Mouse (Mus musculus) hindbrain, embryonic 11.5 days (tissue): ENCODE results near the gene Ddc. TPM values are rescaled to one million over a fixed set of nuclear protein-coding genes. Genes with fewer than 3 reads are reported as not detected.

Source experiments
- ATAC-seq: fragments of 200-750 bp; cut with Nextera tagmentation; 2 replicates; pipeline ENCODE4 v1.8.0; 2017; ENCODE audit warnings: mild to moderate bottlenecking, moderate TSS enrichment, moderate library complexity; ENCODE audit not compliant: low FRiP score
- DNase-seq: peaks from one replicate; pipeline ENCODE4 v3.0.0-alpha.2; 2015; ENCODE audit warnings: low spot score
- H3K27ac ChIP-seq: fragments of 300-500 bp; sonication (generic); 2 replicates; pipeline ENCODE4 v1.5.1; 2014; ENCODE audit warnings: mild to moderate bottlenecking, low read depth, low read length
- H3K27me3 ChIP-seq: fragments of 300-500 bp; sonication (generic); 2 replicates; pipeline ENCODE4 v1.6.1; 2014; ENCODE audit warnings: mild to moderate bottlenecking, low read length, moderate library complexity, mixed read lengths; ENCODE audit not compliant: control insufficient read depth, insufficient read depth
- H3K36me3 ChIP-seq: fragments of 300-500 bp; sonication (generic); 2 replicates; pipeline ENCODE4 v1.6.1; 2014; ENCODE audit warnings: mild to moderate bottlenecking, low read length, moderate library complexity, mixed read lengths; ENCODE audit not compliant: control insufficient read depth, insufficient read depth
- H3K4me1 ChIP-seq: fragments of 300-500 bp; sonication (generic); replicated peaks from 2 replicates; pipeline ENCODE4 v1.6.1; 2014; ENCODE audit warnings: low read length, mixed read lengths; ENCODE audit not compliant: control insufficient read depth, insufficient read depth
- H3K4me2 ChIP-seq: fragments of 300-500 bp; sonication (generic); replicated peaks from 2 replicates; pipeline ENCODE4 v1.6.1; 2014; ENCODE audit warnings: mild to moderate bottlenecking, low read depth, low read length
- H3K4me3 ChIP-seq: fragments of 300-500 bp; sonication (generic); 2 replicates; pipeline ENCODE4 v1.5.1; 2014; ENCODE audit warnings: low read depth, low read length
- H3K9ac ChIP-seq: fragments of 300-500 bp; sonication (generic); 2 replicates; pipeline ENCODE4 v1.6.1; 2014; ENCODE audit warnings: low read depth, low read length
- H3K9me3 ChIP-seq: fragments of 300-500 bp; sonication (generic); 2 replicates; pipeline ENCODE4 v1.6.1; 2016; ENCODE audit warnings: low read length; ENCODE audit not compliant: control insufficient read depth
- WGBS: fragments of 180-500 bp; shearing (Covaris S2); extraction: QIAGEN DNeasy Blood & Tissue Kit; methylation state at CpG from one replicate; pipeline ENCODE4 v1.1.7; 2014; 5-methylcytosine and 5-hydroxymethylcytosine counted together
- polyA plus RNA-seq: library from polyadenylated mRNA; unstranded; fragments of >200 nt; fragmentation: Nextera tagmentation; extraction: Ambion mirVana; gene quantifications from 2 replicates; pipeline ENCODE4 v1.2.1, GENCODE M21; 2014

The Ddc gene
- polyA plus RNA-seq, 1 experiment from 2014 or later: 14.3 TPM

DNA sequence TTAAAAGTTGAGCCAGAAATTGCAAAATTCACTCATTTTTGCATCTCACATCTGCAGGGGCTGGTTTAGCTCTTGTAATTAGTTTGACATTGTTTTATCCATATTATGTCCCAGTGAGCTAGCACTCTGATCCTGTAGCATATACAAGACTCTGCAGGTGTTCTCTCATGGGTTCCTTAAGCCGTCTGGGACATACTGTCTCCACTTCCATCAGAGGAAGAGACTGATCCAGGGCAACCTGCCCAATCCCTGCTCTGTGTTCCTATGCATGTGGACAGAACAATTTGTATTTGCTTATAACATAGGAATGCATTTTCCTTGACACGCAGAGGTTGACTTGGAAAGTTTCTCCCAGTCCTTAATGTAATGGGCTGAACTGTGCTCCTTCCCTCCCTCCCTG lies 32.8 kb downstream of the Ddc start:
- no peak overlapping the region for H3K4me2 ChIP-seq
- no peak overlapping the region for H3K27ac ChIP-seq
- DNase-seq: no peak
- WGBS: 74% methylated on average over 2 of the region's 2 CpGs
- no peaks in the 10 kb centered on the region; the same call in 1 of the 2 replicates for H3K4me1 ChIP-seq
- no peaks in the 10 kb centered on the region for H3K36me3 ChIP-seq
- no peaks in the 10 kb centered on the region for H3K27me3 ChIP-seq
- H3K9me3 ChIP-seq: no peaks in the 10 kb centered on the region
- H3K9ac ChIP-seq: no peak overlapping the region
- no peak for ATAC-seq
- H3K4me3 ChIP-seq: no peak overlapping the region

DNA sequence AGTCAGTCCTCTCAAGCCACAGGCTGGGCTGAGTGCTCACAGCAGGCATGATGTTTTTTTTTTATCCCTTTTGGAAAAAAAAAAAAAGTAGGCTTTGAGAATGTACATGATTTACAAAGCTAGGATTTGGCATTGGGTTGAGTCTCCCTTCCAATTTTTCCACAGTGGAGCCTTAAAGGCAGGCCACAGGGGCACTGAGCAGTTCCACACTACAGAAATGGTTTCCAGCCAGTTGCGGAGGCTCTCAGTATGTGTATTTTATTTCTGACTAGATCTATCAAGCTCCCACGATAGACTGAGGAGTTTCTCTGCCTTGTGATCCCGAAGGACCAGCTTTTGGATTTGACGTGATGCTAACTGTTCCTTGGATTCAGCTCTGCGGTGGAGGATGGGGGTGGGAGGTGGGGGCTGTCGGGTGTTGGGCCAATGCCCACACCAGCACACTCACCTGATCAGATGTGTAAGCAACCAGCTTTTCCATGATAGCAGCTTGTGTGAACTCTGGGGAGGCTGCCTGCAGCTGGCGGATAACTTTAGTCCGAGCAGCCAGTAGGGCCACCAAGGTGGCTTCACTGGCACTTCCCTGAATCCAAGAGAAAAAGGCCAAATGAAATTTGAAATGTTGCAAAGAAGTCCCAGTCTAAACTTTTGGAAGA lies 33.4 kb downstream of the Ddc start:
- Histone ChIP-seq H3K4me1 (no peaks in the 10 kb centered on the region; the same call in 1 of the 2 replicates), H3K36me3 (no peaks in the 10 kb centered on the region), H3K27ac (no peak overlapping the region), H3K27me3 (no peaks in the 10 kb centered on the region), H3K9me3 (no peaks in the 10 kb centered on the region), H3K4me2 (no peak overlapping the region), H3K9ac (no peak overlapping the region), H3K4me3 (no peak overlapping the region)
- 73% methylated on average over 8 of the region's 8 CpGs for WGBS
- DNase-seq (no peak), ATAC-seq (no peak)

DNA sequence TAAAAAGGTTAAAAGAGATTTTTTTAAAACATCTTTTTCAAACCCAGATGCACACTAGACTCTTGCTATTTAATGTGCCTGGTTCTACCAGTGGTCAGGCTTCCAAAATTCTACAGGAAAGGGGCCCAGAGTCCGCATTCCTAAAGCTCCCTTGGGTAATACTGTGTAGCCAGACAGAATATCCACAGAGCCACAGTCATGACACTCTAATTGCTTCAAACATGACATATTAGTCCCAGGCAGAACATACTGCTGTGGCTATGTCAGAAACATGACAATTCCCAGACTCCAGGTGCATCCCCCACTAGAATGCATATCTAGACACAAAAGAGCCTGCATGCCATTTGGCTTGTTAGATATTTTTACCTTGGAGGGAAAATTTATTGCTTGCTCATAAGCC lies 35.4 kb downstream of the Ddc start:
- Histone ChIP-seq H3K27me3 (no peaks in the 10 kb centered on the region), H3K9ac (no peak overlapping the region), H3K4me3 (no peak overlapping the region), H3K36me3 (no peaks in the 10 kb centered on the region), H3K4me2 (no peak overlapping the region), H3K27ac (no peak overlapping the region), H3K4me1 (no peaks in the 10 kb centered on the region), H3K9me3 (no peaks in the 10 kb centered on the region)
- WGBS: 79% methylated on average over 1 of the region's 1 CpGs
- ATAC-seq (no peak), DNase-seq (no peak)

DNA sequence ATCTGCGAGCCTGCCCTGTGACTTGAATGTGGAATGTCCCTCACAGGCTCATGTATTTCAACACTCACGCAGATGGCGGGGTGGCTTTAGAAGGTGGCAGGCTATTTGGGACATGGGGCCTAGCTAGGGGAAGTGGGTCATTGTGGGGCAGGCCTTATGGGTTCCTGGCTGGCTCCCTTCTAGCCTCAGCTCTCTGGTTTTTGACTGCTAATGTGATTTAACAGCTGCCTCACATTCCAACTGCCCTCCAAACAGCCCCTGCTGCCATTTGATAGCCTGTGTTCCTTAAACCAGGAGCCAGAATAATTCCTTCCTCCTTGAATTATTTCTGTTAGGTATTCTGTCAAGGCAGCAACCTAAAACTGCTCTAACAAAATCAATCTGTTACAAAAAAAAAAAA lies 41.0 kb downstream of the Ddc start:
- Histone ChIP-seq H3K27me3 (no peaks in the 10 kb centered on the region), H3K4me2 (no peak overlapping the region), H3K4me3 (no peak overlapping the region), H3K36me3 (no peaks in the 10 kb centered on the region), H3K27ac (no peak overlapping the region), H3K9me3 (no peaks in the 10 kb centered on the region), H3K9ac (no peak overlapping the region), H3K4me1 (peaks cover 7% of the 10 kb centered on the region; the same call in 1 of the 2 replicates)
- ATAC-seq: no peak
- no peak for DNase-seq
- WGBS: 85% methylated on average over 3 of the region's 3 CpGs

DNA sequence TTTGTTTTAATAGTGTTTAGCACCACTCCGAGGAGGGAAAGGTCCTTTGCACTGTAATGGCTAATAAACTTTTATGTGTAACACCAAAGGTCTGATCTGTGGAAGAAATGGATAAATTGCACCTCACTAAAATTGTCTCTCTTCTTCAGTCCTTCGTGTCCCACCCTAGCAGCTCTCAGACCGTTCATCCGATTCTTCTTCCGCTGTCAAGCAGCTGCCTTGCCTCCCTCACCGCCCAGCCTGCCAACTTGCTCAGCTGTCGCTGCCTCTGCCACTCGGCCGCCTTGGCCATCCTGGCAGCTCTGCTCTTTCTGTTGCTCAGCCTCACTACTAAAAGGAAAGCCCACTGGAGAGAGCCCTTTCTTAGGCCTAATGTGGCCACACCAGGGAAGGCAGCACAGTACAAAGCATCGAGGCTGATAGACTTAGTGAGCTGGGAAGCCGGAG lies 42.2 kb downstream of the Ddc start:
- ATAC-seq: no peak
- Histone ChIP-seq H3K4me2 (no peak overlapping the region), H3K9ac (peak overlapping the region; percentile 27; the same call in 1 of the 2 replicates), H3K36me3 (no peaks in the 10 kb centered on the region), H3K27ac (peak overlapping the region; percentile 72), H3K4me3 (no peak overlapping the region), H3K27me3 (no peaks in the 10 kb centered on the region), H3K9me3 (no peaks in the 10 kb centered on the region), H3K4me1 (peaks cover 7% of the 10 kb centered on the region; the same call in 1 of the 2 replicates)
- DNase-seq: no peak
- WGBS: 39% methylated on average over 11 of the region's 11 CpGs

DNA sequence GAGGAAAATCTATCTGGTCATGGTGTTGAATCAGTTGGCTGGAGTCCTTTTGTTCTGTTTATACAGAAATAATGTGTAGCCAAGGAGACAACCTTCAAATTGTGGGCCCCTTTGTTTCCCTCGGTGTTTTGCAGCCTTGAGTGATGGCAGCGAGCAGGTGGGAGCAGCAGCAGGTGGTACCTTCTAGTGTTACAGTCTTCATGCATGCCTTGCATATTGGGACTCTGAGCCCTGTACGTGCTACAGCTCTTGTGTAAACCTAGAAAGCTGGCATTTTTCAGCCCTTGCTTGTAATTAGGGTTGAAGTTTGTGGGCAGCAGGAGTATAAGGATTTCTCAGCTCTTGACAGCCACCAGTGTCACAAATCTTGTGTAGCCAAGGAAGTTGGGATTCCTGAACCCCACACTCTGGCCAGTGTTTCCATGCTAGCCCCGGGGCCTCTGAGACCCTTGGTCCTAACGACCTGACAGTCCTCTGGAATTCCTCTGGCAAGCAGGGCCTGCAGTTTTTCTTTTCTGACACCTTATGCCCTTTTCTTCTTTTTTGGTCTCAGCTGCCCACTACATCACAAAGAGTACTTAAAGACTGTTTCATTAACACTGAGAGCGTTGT lies 42.8 kb downstream of the Ddc start:
- H3K9me3 ChIP-seq: no peaks in the 10 kb centered on the region
- H3K9ac ChIP-seq: no peak overlapping the region
- H3K36me3 ChIP-seq: no peaks in the 10 kb centered on the region
- DNase-seq (peak; percentile 66), ATAC-seq (peak; percentile 79)
- H3K4me3 ChIP-seq: no peak overlapping the region
- 22% methylated on average over 6 of the region's 6 CpGs for WGBS
- H3K27me3 ChIP-seq: no peaks in the 10 kb centered on the region
- H3K27ac ChIP-seq: peak overlapping the region; percentile 72
- H3K4me2 ChIP-seq: no peak overlapping the region
- H3K4me1 ChIP-seq: peaks cover 11% of the 10 kb centered on the region; the same call in 1 of the 2 replicates

DNA sequence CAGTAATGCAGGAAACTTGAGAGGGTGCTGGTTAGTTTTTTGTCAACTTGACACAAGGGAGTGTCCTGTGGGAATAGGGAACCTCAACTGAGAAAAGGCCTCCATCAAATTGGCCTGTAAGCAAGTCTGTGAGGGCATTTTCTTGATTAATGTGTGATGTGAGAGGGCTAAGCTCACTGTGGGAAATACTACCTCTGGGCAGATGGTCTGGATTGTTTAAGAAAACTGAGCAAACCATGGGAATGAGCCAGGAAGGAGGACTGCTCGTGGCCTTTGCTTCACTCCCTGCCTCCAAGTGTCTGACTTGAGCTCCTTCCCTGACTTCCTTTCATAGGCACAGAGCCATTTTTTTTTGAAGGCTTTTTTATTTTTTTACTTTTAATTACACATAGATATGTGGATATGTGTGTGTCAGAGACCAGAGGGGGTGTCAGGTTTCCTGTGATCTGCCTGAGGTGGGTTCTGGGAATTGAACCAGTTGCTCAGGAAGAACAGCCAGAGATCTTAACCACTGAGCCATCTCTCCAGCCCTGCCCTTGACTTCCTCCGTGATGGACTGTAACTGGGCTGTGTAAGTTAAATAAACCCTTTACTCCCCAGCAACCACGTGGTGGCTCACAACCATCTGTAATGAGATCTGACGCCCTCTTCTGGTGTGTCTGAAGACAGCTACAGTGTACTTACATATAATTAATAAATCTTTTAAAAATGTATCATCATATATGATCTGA lies 44.0 kb downstream of the Ddc start:
- H3K4me2 ChIP-seq: no peak overlapping the region
- DNase-seq (no peak), ATAC-seq (no peak)
- H3K4me3 ChIP-seq: no peak overlapping the region
- no peaks in the 10 kb centered on the region for H3K27me3 ChIP-seq
- no peaks in the 10 kb centered on the region for H3K9me3 ChIP-seq
- peaks cover 11% of the 10 kb centered on the region; the same call in 1 of the 2 replicates for H3K4me1 ChIP-seq
- H3K9ac ChIP-seq: no peak overlapping the region
- H3K36me3 ChIP-seq: no peaks in the 10 kb centered on the region
- 58% methylated on average over 4 of the region's 4 CpGs for WGBS
- H3K27ac ChIP-seq: no peak overlapping the region

DNA sequence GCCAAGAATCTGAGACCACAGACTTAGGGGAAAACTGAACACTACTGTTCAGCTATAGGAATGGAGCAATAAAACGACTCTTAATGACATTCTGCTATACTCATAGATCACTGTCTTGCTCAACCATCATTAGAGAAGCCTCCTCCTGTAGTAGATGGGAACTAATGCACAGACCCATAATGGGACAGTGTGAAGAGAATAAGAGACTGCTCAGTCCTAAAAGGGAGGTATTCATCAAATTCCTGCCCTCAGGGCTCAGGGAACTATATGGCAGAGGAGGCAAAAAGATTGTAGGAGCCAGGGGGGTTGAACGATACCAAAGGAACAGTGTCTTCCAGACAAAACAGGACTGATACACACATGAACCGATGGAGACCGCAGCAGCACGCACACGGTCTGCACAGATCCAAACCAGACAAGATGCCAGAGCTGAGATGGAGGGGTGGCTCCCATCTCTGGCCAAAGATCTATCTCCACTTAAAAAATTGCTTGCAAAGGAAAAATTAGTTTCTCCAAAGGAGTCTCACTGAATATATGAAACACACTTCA lies 45.9 kb downstream of the Ddc start:
- H3K4me1 ChIP-seq: peaks cover 11% of the 10 kb centered on the region; the same call in 1 of the 2 replicates
- 77% methylated on average over 6 of the region's 6 CpGs for WGBS
- H3K9me3 ChIP-seq: no peaks in the 10 kb centered on the region
- H3K27me3 ChIP-seq: no peaks in the 10 kb centered on the region
- H3K4me2 ChIP-seq: no peak overlapping the region
- no peak overlapping the region for H3K4me3 ChIP-seq
- H3K27ac ChIP-seq: peak overlapping the region; percentile 47; the same call in 1 of the 2 replicates
- no peak overlapping the region for H3K9ac ChIP-seq
- no peak for DNase-seq
- no peak for ATAC-seq
- H3K36me3 ChIP-seq: no peaks in the 10 kb centered on the region
